Mouse (Mus musculus) hindbrain, embryonic 13.5 days (tissue): ENCODE measurements around the gene Kcnj9. TPM values are rescaled to one million over a fixed set of nuclear protein-coding genes. Genes with fewer than 3 reads are reported as not detected.

Source experiments
- ATAC-seq: fragments of 200-750 bp; cut with Nextera tagmentation; 2 replicates; pipeline ENCODE4 v1.8.0; 2017; ENCODE audit warnings: moderate TSS enrichment; ENCODE audit not compliant: low FRiP score
- H3K27ac ChIP-seq: fragments of 300-500 bp; sonication (generic); 2 replicates; pipeline ENCODE4 v1.5.1; 2015; ENCODE audit warnings: inconsistent platforms, mild to moderate bottlenecking, moderate library complexity
- H3K27me3 ChIP-seq: fragments of 300-500 bp; sonication (generic); 2 replicates; pipeline ENCODE4 v1.6.1; 2015; ENCODE audit warnings: mild to moderate bottlenecking, inconsistent platforms
- H3K36me3 ChIP-seq: fragments of 300-500 bp; sonication (generic); 2 replicates; pipeline ENCODE4 v1.6.1; 2015; ENCODE audit warnings: mild to moderate bottlenecking, inconsistent platforms
- H3K4me1 ChIP-seq: fragments of 300-500 bp; sonication (generic); replicated peaks from 2 replicates; pipeline ENCODE4 v1.6.1; 2015; ENCODE audit warnings: inconsistent platforms
- H3K4me2 ChIP-seq: fragments of 300-500 bp; sonication (generic); 2 replicates; pipeline ENCODE4 v1.6.1; 2015; ENCODE audit warnings: inconsistent platforms, mild to moderate bottlenecking, moderate library complexity
- H3K4me3 ChIP-seq: fragments of 300-500 bp; sonication (generic); 2 replicates; pipeline ENCODE4 v1.5.1; 2015; ENCODE audit warnings: mild to moderate bottlenecking, inconsistent platforms
- H3K9ac ChIP-seq: fragments of 300-500 bp; sonication (generic); 2 replicates; pipeline ENCODE4 v1.6.1; 2015; ENCODE audit warnings: mild to moderate bottlenecking, inconsistent platforms
- H3K9me3 ChIP-seq: fragments of 300-500 bp; sonication (generic); 2 replicates; pipeline ENCODE4 v1.6.1; 2016; ENCODE audit warnings: inconsistent platforms
- WGBS: fragments of 180-500 bp; shearing (Covaris S2); methylation state at CpG from one replicate; pipeline ENCODE4 v1.1.7; 2015; 5-methylcytosine and 5-hydroxymethylcytosine counted together
- polyA plus RNA-seq: library from polyadenylated mRNA; unstranded; fragments of >200 nt; fragmentation: Nextera tagmentation; extraction: Ambion mirVana; gene quantifications from 2 replicates; pipeline ENCODE4 v1.2.1, GENCODE M21; 2015

Kcnj9 gene
- polyA plus RNA-seq, 1 experiment from 2014 or later: 2.2 TPM

GRCm38 (mm10) chr1:172319921-172320411 lies 9.2 kb downstream of the Kcnj9 start:
- Histone ChIP-seq H3K4me1 (peaks cover 70% of the 10 kb centered on the region), H3K36me3 (peaks cover 22% of the 10 kb centered on the region; the same call in 1 of the 2 replicates), H3K27ac (peak overlapping the region; percentile 76), H3K4me2 (no peak overlapping the region), H3K4me3 (no peak overlapping the region), H3K9me3 (no peaks in the 10 kb centered on the region), H3K27me3 (0 out of 2 replicates have a peak, but pooled peaks cover under 1% of the 10 kb centered on the region), H3K9ac (peak overlapping the region; percentile 19; the same call in 1 of the 2 replicates)
- peak; percentile 22; the same call in 1 of the 2 replicates for ATAC-seq
- WGBS: 11% methylated on average over 5 of the region's 5 CpGs

GRCm38 (mm10) chr1:172319346-172319745 lies 9.8 kb downstream of the Kcnj9 start:
- WGBS: 76% methylated on average over 7 of the region's 7 CpGs
- no peak for ATAC-seq
- Histone ChIP-seq H3K9ac (no peak overlapping the region), H3K9me3 (no peaks in the 10 kb centered on the region), H3K4me2 (no peak overlapping the region), H3K4me3 (no peak overlapping the region), H3K27me3 (no peaks in the 10 kb centered on the region), H3K36me3 (peaks cover 22% of the 10 kb centered on the region; the same call in 1 of the 2 replicates), H3K27ac (peak overlapping the region; percentile 76), H3K4me1 (peaks cover 74% of the 10 kb centered on the region)

- peak overlapping the region; percentile 4; the same call in 1 of the 2 replicates for H3K9ac ChIP-seq
- WGBS: 67% methylated on average over 19 of the region's 19 CpGs
- H3K27ac ChIP-seq: peak overlapping the region; percentile 74
- no peak overlapping the region for H3K4me2 ChIP-seq
- no peaks in the 10 kb centered on the region for H3K27me3 ChIP-seq
- no peak overlapping the region for H3K4me3 ChIP-seq
- peaks cover 79% of the 10 kb centered on the region for H3K4me1 ChIP-seq
- H3K9me3 ChIP-seq: no peaks in the 10 kb centered on the region
- H3K36me3 ChIP-seq: peaks cover 22% of the 10 kb centered on the region; the same call in 1 of the 2 replicates
- ATAC-seq: no peak
Observed at GRCm38 (mm10) chr1:172318424-172319035, 10.6 kb downstream of the Kcnj9 start.

DNA sequence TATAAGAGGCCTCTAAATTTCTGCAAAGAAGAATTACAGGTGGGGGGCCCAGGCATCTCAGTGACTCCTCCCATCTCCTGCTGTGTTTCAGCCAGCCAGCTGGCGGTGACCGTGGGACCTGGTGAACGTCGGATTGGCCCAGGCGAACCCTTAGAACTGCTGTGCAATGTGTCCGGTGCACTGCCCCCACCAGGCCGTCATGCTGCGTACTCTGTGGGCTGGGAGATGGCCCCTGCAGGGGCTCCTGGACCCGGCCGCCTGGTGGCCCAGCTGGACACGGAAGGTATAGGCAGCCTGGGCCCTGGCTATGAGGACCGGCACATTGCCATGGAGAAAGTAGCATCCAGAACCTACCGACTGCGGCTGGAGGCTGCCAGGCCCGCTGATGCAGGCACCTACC lies 11.2 kb downstream of the Kcnj9 start:
- no peak overlapping the region for H3K4me2 ChIP-seq
- H3K9me3 ChIP-seq: no peaks in the 10 kb centered on the region
- no peak overlapping the region for H3K4me3 ChIP-seq
- H3K27me3 ChIP-seq: no peaks in the 10 kb centered on the region
- peaks cover 22% of the 10 kb centered on the region; the same call in 1 of the 2 replicates for H3K36me3 ChIP-seq
- H3K27ac ChIP-seq: peak overlapping the region; percentile 74
- no peak for ATAC-seq
- peaks cover 83% of the 10 kb centered on the region for H3K4me1 ChIP-seq
- WGBS: 41% methylated on average over 15 of the region's 15 CpGs
- H3K9ac ChIP-seq: peak overlapping the region; percentile 4; the same call in 1 of the 2 replicates

GRCm38 (mm10) chr1:172317431-172317830 lies 11.7 kb downstream of the Kcnj9 start:
- H3K9ac ChIP-seq: no peak overlapping the region; the same call in 1 of the 2 replicates
- peak overlapping the region; percentile 74 for H3K27ac ChIP-seq
- 49% methylated on average over 18 of the region's 18 CpGs for WGBS
- peaks cover 83% of the 10 kb centered on the region for H3K4me1 ChIP-seq
- H3K9me3 ChIP-seq: no peaks in the 10 kb centered on the region
- no peak overlapping the region for H3K4me2 ChIP-seq
- H3K27me3 ChIP-seq: no peaks in the 10 kb centered on the region
- no peak for ATAC-seq
- peaks cover 22% of the 10 kb centered on the region; the same call in 1 of the 2 replicates for H3K36me3 ChIP-seq
- no peak overlapping the region for H3K4me3 ChIP-seq

- H3K4me2 ChIP-seq: peak overlapping the region; percentile 31
- peak overlapping the region; percentile 46; the same call in 1 of the 2 replicates for H3K9ac ChIP-seq
- H3K4me1 ChIP-seq: peaks cover 88% of the 10 kb centered on the region
- no peaks in the 10 kb centered on the region for H3K27me3 ChIP-seq
- peak; percentile 14; the same call in 1 of the 2 replicates for ATAC-seq
- H3K27ac ChIP-seq: peak overlapping the region; percentile 85
- WGBS: 25% methylated on average over 3 of the region's 3 CpGs
- H3K4me3 ChIP-seq: no peak overlapping the region
- H3K9me3 ChIP-seq: no peaks in the 10 kb centered on the region
- H3K36me3 ChIP-seq: peaks cover 16% of the 10 kb centered on the region; the same call in 1 of the 2 replicates
Observed at GRCm38 (mm10) chr1:172314911-172315310, 14.2 kb downstream of the Kcnj9 start.

GRCm38 (mm10) chr1:172313613-172314411 lies 15.3 kb downstream of the Kcnj9 start:
- H3K27ac ChIP-seq: peak overlapping the region; percentile 85
- H3K36me3 ChIP-seq: peaks cover 12% of the 10 kb centered on the region; the same call in 1 of the 2 replicates
- peak overlapping the region; percentile 79; the same call in 1 of the 2 replicates for H3K9ac ChIP-seq
- no peaks in the 10 kb centered on the region for H3K27me3 ChIP-seq
- 58% methylated on average over 10 of the region's 10 CpGs for WGBS
- no peaks in the 10 kb centered on the region for H3K9me3 ChIP-seq
- H3K4me2 ChIP-seq: peak overlapping the region; percentile 76
- ATAC-seq: no peak
- peaks cover 90% of the 10 kb centered on the region for H3K4me1 ChIP-seq
- peak overlapping the region; percentile 65 for H3K4me3 ChIP-seq

DNA sequence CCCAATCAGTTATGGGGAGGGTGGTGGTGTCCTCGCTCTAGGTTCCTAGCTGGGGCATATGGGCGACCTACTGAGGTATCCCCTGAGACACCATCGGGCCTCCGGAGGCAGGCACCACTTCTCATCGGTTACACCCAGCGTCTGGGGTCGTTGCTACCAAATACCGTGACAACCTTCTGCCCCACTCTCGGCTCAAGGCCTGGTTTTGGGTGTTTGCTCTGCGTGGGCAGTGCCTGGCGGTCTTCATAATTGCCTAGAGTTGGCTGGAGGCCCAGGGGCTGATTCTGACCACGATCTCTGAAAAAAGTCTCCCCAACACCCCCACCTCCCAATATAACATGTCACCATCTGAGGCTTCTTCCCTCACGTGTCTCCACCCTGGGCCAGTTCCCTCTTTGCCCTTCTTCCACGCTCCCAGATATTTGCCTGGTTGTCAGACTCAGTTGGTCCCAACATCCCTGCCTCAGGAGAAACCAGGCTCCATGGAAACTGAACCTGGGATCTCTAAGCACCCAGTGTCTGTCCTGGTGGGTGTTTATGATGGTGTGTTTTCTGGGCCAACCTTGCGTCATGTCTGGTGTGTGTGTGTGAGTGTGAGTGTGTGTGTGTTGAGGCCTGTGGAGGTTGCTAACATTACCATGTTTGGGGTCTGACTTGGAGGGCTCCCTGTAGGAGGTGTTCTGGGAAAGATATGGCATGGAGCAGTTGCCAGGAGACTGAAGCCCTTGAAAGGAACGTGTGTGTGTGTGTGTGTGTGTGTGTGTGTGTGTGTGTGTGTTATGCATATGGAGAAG lies 16.2 kb downstream of the Kcnj9 start:
- Histone ChIP-seq H3K4me1 (peaks cover 87% of the 10 kb centered on the region), H3K9me3 (no peaks in the 10 kb centered on the region), H3K4me2 (peak overlapping the region; percentile 76), H3K27me3 (no peaks in the 10 kb centered on the region), H3K4me3 (peak overlapping the region; percentile 65), H3K9ac (peak overlapping the region; percentile 79), H3K36me3 (peaks cover 4% of the 10 kb centered on the region; the same call in 1 of the 2 replicates), H3K27ac (peak overlapping the region; percentile 85)
- ATAC-seq: no peak
- 6% methylated on average over 16 of the region's 16 CpGs for WGBS

DNA sequence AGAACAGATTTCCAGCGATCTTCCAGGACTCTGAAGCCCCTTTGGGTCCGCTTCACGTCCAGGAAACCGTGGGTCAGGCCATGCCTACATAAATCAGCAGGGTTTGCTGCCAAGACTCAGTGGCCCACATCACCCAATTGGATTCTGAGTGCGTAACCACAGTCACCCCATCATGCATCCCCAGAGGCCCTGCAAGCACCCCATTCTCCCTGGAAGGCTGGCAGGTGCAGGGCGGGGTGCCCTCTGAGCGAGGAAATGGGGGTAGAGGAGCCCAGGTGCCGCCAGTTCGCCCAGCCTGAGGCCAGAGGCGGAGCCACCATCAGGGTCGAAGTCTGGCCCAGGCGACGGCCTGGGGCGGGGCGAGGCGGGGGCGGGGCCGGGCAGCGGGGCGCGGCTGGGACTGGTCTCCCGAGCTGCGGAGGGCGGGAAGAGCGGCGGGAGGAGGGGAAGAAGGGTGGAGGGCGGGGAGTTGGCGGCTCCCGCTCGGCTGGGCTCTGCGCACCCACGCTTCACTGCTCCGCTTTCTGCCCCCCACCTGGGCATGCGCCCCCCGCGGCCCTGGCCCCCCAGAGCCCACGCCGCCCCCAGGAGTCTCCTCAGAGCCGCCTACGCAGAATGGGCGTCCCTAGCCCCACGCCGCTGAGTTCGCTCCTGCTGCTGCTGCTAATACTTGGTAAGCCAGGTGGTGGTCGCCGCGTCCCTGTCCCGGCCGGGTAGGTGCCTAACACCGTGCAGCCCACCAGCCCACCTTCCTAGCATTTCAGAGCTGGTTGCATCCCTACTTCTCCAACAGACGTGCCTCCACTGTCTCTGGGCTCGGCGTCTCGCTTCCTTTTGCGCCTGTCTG lies 17.0 kb downstream of the Kcnj9 start:
- Histone ChIP-seq H3K4me1 (peaks cover 84% of the 10 kb centered on the region), H3K4me3 (peak overlapping the region; percentile 65), H3K27ac (peak overlapping the region; percentile 85), H3K9me3 (no peaks in the 10 kb centered on the region), H3K4me2 (peak overlapping the region; percentile 76), H3K9ac (peak overlapping the region; percentile 79), H3K27me3 (no peaks in the 10 kb centered on the region), H3K36me3 (no peaks in the 10 kb centered on the region)
- ATAC-seq: peak; percentile 55
- WGBS: 1% methylated on average over 28 of the region's 55 CpGs

GRCm38 (mm10) chr1:172311248-172311906 lies 17.7 kb downstream of the Kcnj9 start:
- ATAC-seq: no peak
- H3K27ac ChIP-seq: peak overlapping the region; percentile 85
- H3K27me3 ChIP-seq: no peaks in the 10 kb centered on the region
- 9% methylated on average over 23 of the region's 23 CpGs for WGBS
- H3K4me3 ChIP-seq: peak overlapping the region; percentile 65
- peak overlapping the region; percentile 79 for H3K9ac ChIP-seq
- H3K36me3 ChIP-seq: no peaks in the 10 kb centered on the region
- peak overlapping the region; percentile 76 for H3K4me2 ChIP-seq
- no peaks in the 10 kb centered on the region for H3K9me3 ChIP-seq
- H3K4me1 ChIP-seq: peaks cover 81% of the 10 kb centered on the region
